Mouse (Mus musculus) ES-E14 (cell line): ENCODE measurements around the gene Zfp617.

Source experiments
- CHD2 ChIP-seq: IDR thresholded peaks from 2 replicates; pipeline ENCODE4 v1.6.1; 2014; ENCODE audit warnings: mild to moderate bottlenecking, low read depth, low read length, inconsistent platforms
- HCFC1 ChIP-seq: IDR thresholded peaks from 2 replicates; pipeline ENCODE4 v1.6.1; 2012; ENCODE audit warnings: low read length, inconsistent platforms, borderline replicate concordance; ENCODE audit not compliant: insufficient read depth
- ZC3H11A ChIP-seq: IDR thresholded peaks from 2 replicates; pipeline ENCODE4 v1.6.1; 2012; ENCODE audit warnings: low read depth, mild to moderate bottlenecking, inconsistent platforms, low read length, borderline replicate concordance

- no peak for TF ChIP-seq CHD2
- TF ChIP-seq ZC3H11A: no peak
- TF ChIP-seq HCFC1: no peak
Observed at GRCm38 (mm10) chr8:71971945-71972344, 63.5 kb downstream of the Zfp617 start.
